ENCODE assay signal across 8 mouse cellular contexts in genomic region chr4:141914040-141914439, GRCm38 (mm10). TPM values are rescaled to one million over a fixed set of nuclear protein-coding genes. Genes with fewer than 3 reads are reported as not detected.
A peak's percentile ranks its signal among the peaks of the same experiment; 100 is the strongest.
DNase-seq lines count a peak whose midpoint lies in the region; ATAC-seq lines count a peak whose summit lies in the region.
"Had no signal": no experiment of that assay in that cellular context is flagged by ENCODE, and none has a peak within 500 bp of the region (broad histone marks: within the 10 kb centered on the region; RNA-seq: fewer than 3 reads in every experiment).

No protein-coding gene starts in this region.

- WGBS in midbrain, embryonic 11.5 days: 44% methylated on average over 7 of the region's 7 CpGs

- H3K36me3 ChIP-seq in midbrain, embryonic 11.5 days (ENCODE audit: control insufficient read depth, insufficient read depth, low read length): no peaks in the 10 kb centered on the region

- no peak overlapping the region for H3K4me3 ChIP-seq in midbrain, embryonic 11.5 days (ENCODE audit: low read depth, low read length)
- H3K4me3 ChIP-seq: megakaryocyte, embryonic 14.5 days had no signal

- no peak overlapping the region for H3K4me2 ChIP-seq in midbrain, embryonic 11.5 days

- peak; percentile 67 to 68 for DNase-seq in right cerebral cortex, postnatal 10 days (ENCODE audit: low spot score in 2 of 2)
- DNase-seq in right cerebral cortex, postnatal 25 days: no peak
- peak; percentile 81 to 85 for DNase-seq in heart, adult 18-20 months
- peak; percentile 23 for DNase-seq in kidney, adult 11 months
- DNase-seq in midbrain, embryonic 11.5 days (ENCODE audit: low spot score, missing footprints): no peak
- no peak for DNase-seq in cerebellum, postnatal 36 days
- no peak for DNase-seq in layer of hippocampus, adult 9-11 months

- no peak overlapping the region for H3K9ac ChIP-seq in midbrain, embryonic 11.5 days (ENCODE audit: low read length)

- no peaks in the 10 kb centered on the region for H3K27me3 ChIP-seq in midbrain, embryonic 11.5 days (ENCODE audit: control insufficient read depth, insufficient read depth, low read length)

- H3K9me3 ChIP-seq in midbrain, embryonic 11.5 days (ENCODE audit: control insufficient read depth, low read length): no peaks in the 10 kb centered on the region
- H3K9me3 ChIP-seq: megakaryocyte, embryonic 14.5 days had no signal

- H3K4me1 ChIP-seq in midbrain, embryonic 11.5 days (ENCODE audit: control insufficient read depth, insufficient read depth, low read length): no peaks in the 10 kb centered on the region
- H3K4me1 ChIP-seq: megakaryocyte, embryonic 14.5 days had no signal

- ATAC-seq in midbrain, embryonic 11.5 days (ENCODE audit: low FRiP score): no peak

- H3K27ac ChIP-seq in midbrain, embryonic 11.5 days (ENCODE audit: low read depth, low read length): 0 out of 2 replicates have a peak overlapping the region, but pooled peaks have one; percentile 25

RNA-seq across cellular contexts. Expression of gene Efhd2, which starts 39.3 kb away (rescaled TPM):
- 10 to 100 TPM; 21.7 to 22.8 TPM for total RNA-seq in heart, adult 18-20 months (2021)
- 34.7 and 36.3 TPM in 2 replicates for polyA plus RNA-seq in midbrain, embryonic 11.5 days (2014; fragmentation: Nextera tagmentation; extraction: Ambion mirVana)

Comparison
In these comparisons a context has a peak if more than half of its experiments do, and no peak if none do; other contexts are left out.
1. DNase-seq: peak in right cerebral cortex, postnatal 10 days (2 of 2), heart, adult 18-20 months (2 of 2) and kidney, adult 11 months (single experiment); none in right cerebral cortex, postnatal 25 days (single experiment), midbrain, embryonic 11.5 days (single experiment), cerebellum, postnatal 36 days (0 of 2) and layer of hippocampus, adult 9-11 months (single experiment).